Mouse (Mus musculus) limb, embryonic 12.5 days (tissue): ENCODE measurements around the gene Higd2a. TPM values are rescaled to one million over a fixed set of nuclear protein-coding genes. Genes with fewer than 3 reads are reported as not detected.
"Not testable (repeated sequence)": the region's sequence is repeated elsewhere in the genome, so short reads cannot be mapped to it uniquely, and the experiment has no call there.

Experiments used
- ATAC-seq: fragments of 200-750 bp; cut with Nextera tagmentation; 2 replicates; pipeline ENCODE4 v1.8.0; 2017; ENCODE audit warnings: low read depth, moderate TSS enrichment; ENCODE audit not compliant: insufficient number of reproducible peaks, insufficient read depth, low FRiP score, low TSS enrichment
- H3K27ac ChIP-seq: fragments of 300-500 bp; sonication (generic); 2 replicates; pipeline ENCODE4 v1.5.1; 2016; ENCODE audit warnings: mild to moderate bottlenecking, moderate library complexity
- H3K27me3 ChIP-seq: fragments of 300-500 bp; sonication (generic); 2 replicates; pipeline ENCODE4 v1.6.1; 2016; ENCODE audit warnings: mild to moderate bottlenecking, moderate library complexity
- H3K36me3 ChIP-seq: fragments of 300-500 bp; sonication (generic); 2 replicates; pipeline ENCODE4 v1.6.1; 2016; ENCODE audit warnings: mild to moderate bottlenecking, moderate library complexity
- H3K4me1 ChIP-seq: fragments of 300-500 bp; sonication (generic); replicated peaks from 2 replicates; pipeline ENCODE4 v1.6.1; 2016
- H3K4me2 ChIP-seq: fragments of 300-500 bp; sonication (generic); 2 replicates; pipeline ENCODE4 v1.6.1; 2016; ENCODE audit warnings: mild to moderate bottlenecking, moderate library complexity
- H3K4me3 ChIP-seq: fragments of 300-500 bp; sonication (generic); replicated peaks from 2 replicates; pipeline ENCODE4 v1.5.1; 2016; ENCODE audit warnings: mild to moderate bottlenecking
- H3K9ac ChIP-seq: fragments of 300-500 bp; sonication (generic); replicated peaks from 2 replicates; pipeline ENCODE4 v1.6.1; 2016; ENCODE audit warnings: mild to moderate bottlenecking, moderate library complexity
- H3K9me3 ChIP-seq: fragments of 300-500 bp; sonication (generic); 2 replicates; pipeline ENCODE4 v1.6.1; 2016; ENCODE audit warnings: mild to moderate bottlenecking, moderate library complexity
- WGBS: fragments of 180-500 bp; shearing (Covaris S2); methylation state at CpG from one replicate; pipeline ENCODE4 v1.1.7; 2016; 5-methylcytosine and 5-hydroxymethylcytosine counted together
- polyA plus RNA-seq: library from polyadenylated mRNA; unstranded; fragments of >200 nt; fragmentation: Nextera tagmentation; extraction: Ambion mirVana; gene quantifications from 2 replicates; pipeline ENCODE4 v1.2.1, GENCODE M21; 2016

Gene Higd2a
- polyA plus RNA-seq, 1 experiment from 2014 or later = 173 TPM

- H3K4me3 ChIP-seq = no peak overlapping the region
- ATAC-seq = no peak
- peaks cover 4% of the 10 kb centered on the region; the same call in 1 of the 2 replicates for H3K27me3 ChIP-seq
- no peak overlapping the region for H3K9ac ChIP-seq
- no peak overlapping the region for H3K4me2 ChIP-seq
- peaks cover 34% of the 10 kb centered on the region for H3K4me1 ChIP-seq
- peak overlapping the region; percentile 66 for H3K27ac ChIP-seq
- 66% methylated on average over 4 of the region's 4 CpGs for WGBS
- H3K36me3 ChIP-seq = peaks cover 4% of the 10 kb centered on the region
- no peaks in the 10 kb centered on the region for H3K9me3 ChIP-seq
Measured at GRCm38 (mm10) chr13:54604221-54604620, 14.2 kb downstream of the Higd2a start.

GRCm38 (mm10) chr13:54605426-54605825, 15.4 kb downstream of the Higd2a start:
- ATAC-seq = no peak
- Histone ChIP-seq H3K36me3 (no peaks in the 10 kb centered on the region; the same call in 1 of the 2 replicates), H3K27ac (no peak overlapping the region), H3K9me3 (no peaks in the 10 kb centered on the region), H3K4me1 (peaks cover 34% of the 10 kb centered on the region), H3K4me2 (no peak overlapping the region), H3K9ac (no peak overlapping the region), H3K27me3 (peaks cover 14% of the 10 kb centered on the region), H3K4me3 (no peak overlapping the region)
- 80% methylated on average over 5 of the region's 5 CpGs for WGBS

GRCm38 (mm10) chr13:54607204-54607603, 17.2 kb downstream of the Higd2a start:
- Histone ChIP-seq H3K9me3 (no peaks in the 10 kb centered on the region), H3K9ac (no peak overlapping the region), H3K4me2 (no peak overlapping the region), H3K36me3 (no peaks in the 10 kb centered on the region; the same call in 1 of the 2 replicates), H3K4me3 (no peak overlapping the region), H3K4me1 (peaks cover 35% of the 10 kb centered on the region), H3K27me3 (peaks cover 24% of the 10 kb centered on the region), H3K27ac (no peak overlapping the region)
- no peak for ATAC-seq
- 66% methylated on average over 5 of the region's 5 CpGs for WGBS

GRCm38 (mm10) chr13:54608002-54608401, 18.0 kb downstream of the Higd2a start:
- H3K9me3 ChIP-seq = no peaks in the 10 kb centered on the region
- no peak overlapping the region for H3K9ac ChIP-seq
- H3K4me1 ChIP-seq = peaks cover 27% of the 10 kb centered on the region
- H3K27me3 ChIP-seq = peaks cover 24% of the 10 kb centered on the region
- ATAC-seq = no peak
- H3K4me3 ChIP-seq = no peak overlapping the region
- H3K4me2 ChIP-seq = no peak overlapping the region
- WGBS = 67% methylated on average over 3 of the region's 3 CpGs
- no peaks in the 10 kb centered on the region; the same call in 1 of the 2 replicates for H3K36me3 ChIP-seq
- no peak overlapping the region for H3K27ac ChIP-seq

- Histone ChIP-seq H3K36me3 (no peaks in the 10 kb centered on the region; the same call in 1 of the 2 replicates), H3K9ac (no peak overlapping the region), H3K27ac (no peak overlapping the region), H3K4me2 (no peak overlapping the region), H3K4me1 (peaks cover 21% of the 10 kb centered on the region), H3K27me3 (peaks cover 24% of the 10 kb centered on the region), H3K4me3 (no peak overlapping the region), H3K9me3 (no peaks in the 10 kb centered on the region)
- WGBS = 23% methylated on average over 8 of the region's 8 CpGs
- ATAC-seq = no peak
Measured at GRCm38 (mm10) chr13:54608666-54609065, 18.7 kb downstream of the Higd2a start.

- Histone ChIP-seq H3K4me1 (peaks cover 14% of the 10 kb centered on the region), H3K9ac (no peak overlapping the region), H3K27me3 (peaks cover 24% of the 10 kb centered on the region), H3K27ac (no peak overlapping the region), H3K36me3 (no peaks in the 10 kb centered on the region; the same call in 1 of the 2 replicates), H3K4me2 (no peak overlapping the region), H3K9me3 (no peaks in the 10 kb centered on the region), H3K4me3 (no peak overlapping the region)
- ATAC-seq = no peak
- 21% methylated on average over 1 of the region's 1 CpGs for WGBS
Measured at GRCm38 (mm10) chr13:54609301-54609700, 19.3 kb downstream of the Higd2a start.

GRCm38 (mm10) chr13:54610613-54610971, 20.6 kb downstream of the Higd2a start:
- Histone ChIP-seq H3K27me3 (peaks cover 24% of the 10 kb centered on the region), H3K4me3 (peak overlapping the region; percentile 59), H3K9ac (peak overlapping the region; percentile 63), H3K9me3 (no peaks in the 10 kb centered on the region), H3K4me1 (peaks cover 9% of the 10 kb centered on the region), H3K36me3 (no peaks in the 10 kb centered on the region; the same call in 1 of the 2 replicates), H3K4me2 (peak overlapping the region; percentile 92), H3K27ac (no peak overlapping the region)
- WGBS = 8% methylated on average over 13 of the region's 13 CpGs
- no peak for ATAC-seq

- Histone ChIP-seq H3K36me3 (no peaks in the 10 kb centered on the region; the same call in 1 of the 2 replicates), H3K4me1 (peaks cover 9% of the 10 kb centered on the region), H3K27me3 (peaks cover 24% of the 10 kb centered on the region), H3K9ac (peak within 1 kb of the TSS; percentile 63), H3K9me3 (no peaks in the 10 kb centered on the region), H3K27ac (no peak within 1 kb of the TSS), H3K4me3 (peak within 1 kb of the TSS; percentile 59), H3K4me2 (peak within 1 kb of the TSS; percentile 92)
- ATAC-seq = 0 out of 2 replicates have a peak, but pooled peaks have one; percentile 41
- WGBS = under 1% methylated on average over 66 of the region's 66 CpGs
Measured at GRCm38 (mm10) chr13:54610972-54611754, 21.2 kb downstream of the Higd2a start, which contains the start of gene Cltb. Gene Cltb, minus strand, starts transcription at chr13:54611344.

GRCm38 (mm10) chr13:54613141-54613540, 23.1 kb downstream of the Higd2a start:
- WGBS = 87% methylated on average over 8 of the region's 8 CpGs
- not testable (repeated sequence) for H3K36me3 ChIP-seq, ATAC-seq

GRCm38 (mm10) chr13:54616307-54616706, 26.3 kb downstream of the Higd2a start:
- WGBS = 78% methylated on average over 8 of the region's 8 CpGs
- no peak overlapping the region for H3K4me2 ChIP-seq
- H3K27me3 ChIP-seq = peaks cover 1% of the 10 kb centered on the region; the same call in 1 of the 2 replicates
- no peak overlapping the region for H3K4me3 ChIP-seq
- H3K27ac ChIP-seq = no peak overlapping the region
- H3K4me1 ChIP-seq = no peaks in the 10 kb centered on the region
- no peak for ATAC-seq
- no peaks in the 10 kb centered on the region for H3K36me3 ChIP-seq
- H3K9ac ChIP-seq = no peak overlapping the region
- H3K9me3 ChIP-seq = no peaks in the 10 kb centered on the region

More at GRCm38 (mm10) chr13:54613141-54613540, 23.1 kb downstream of the Higd2a start:
- H3K27me3 ChIP-seq = peaks cover 24% of the 10 kb centered on the region
- H3K9me3 ChIP-seq, H3K4me2 ChIP-seq, H3K4me3 ChIP-seq, H3K4me1 ChIP-seq, H3K9ac ChIP-seq, H3K27ac ChIP-seq: not testable (repeated sequence)

- ATAC-seq = no peak
- H3K9me3 ChIP-seq = no peaks in the 10 kb centered on the region
- H3K27me3 ChIP-seq = no peaks in the 10 kb centered on the region
- H3K4me3 ChIP-seq = no peak overlapping the region
- no peaks in the 10 kb centered on the region for H3K4me1 ChIP-seq
- H3K9ac ChIP-seq = no peak overlapping the region
- WGBS = 65% methylated on average over 6 of the region's 6 CpGs
- no peak overlapping the region for H3K27ac ChIP-seq
- no peaks in the 10 kb centered on the region for H3K36me3 ChIP-seq
- no peak overlapping the region for H3K4me2 ChIP-seq
Measured at GRCm38 (mm10) chr13:54616998-54617397, 27.0 kb downstream of the Higd2a start.
